Mouse (Mus musculus): ENCODE results near the gene Trim14.

Gene Trim14

GRCm38 (mm10) chr4:46526798-46527557 is 9.0 kb downstream of the Trim14 start:
- DNase-seq, result peak; percentile 24

DNA sequence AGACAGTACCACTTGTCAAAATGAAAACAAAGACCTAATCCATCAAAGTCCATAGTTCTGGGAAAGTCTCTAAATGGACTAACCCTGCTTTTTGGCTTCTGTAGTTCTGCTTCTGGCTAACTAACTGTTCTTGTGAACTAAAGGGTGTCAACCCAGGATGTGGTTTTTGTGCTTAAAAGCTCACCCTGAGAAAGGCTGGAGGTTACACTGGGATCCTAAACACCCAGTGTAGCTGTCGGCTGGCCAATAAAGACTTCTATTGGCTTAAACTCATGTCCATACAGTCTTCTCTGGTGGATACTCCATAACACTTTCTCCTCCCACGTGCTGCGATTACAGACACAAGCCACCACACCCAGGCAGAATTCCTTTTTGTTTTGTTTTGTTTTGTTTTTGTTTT is 9.7 kb downstream of the Trim14 start:
- no peak for DNase-seq

GRCm38 (mm10) chr4:46523324-46523723 is 12.6 kb downstream of the Trim14 start:
- DNase-seq, result no peak

DNA sequence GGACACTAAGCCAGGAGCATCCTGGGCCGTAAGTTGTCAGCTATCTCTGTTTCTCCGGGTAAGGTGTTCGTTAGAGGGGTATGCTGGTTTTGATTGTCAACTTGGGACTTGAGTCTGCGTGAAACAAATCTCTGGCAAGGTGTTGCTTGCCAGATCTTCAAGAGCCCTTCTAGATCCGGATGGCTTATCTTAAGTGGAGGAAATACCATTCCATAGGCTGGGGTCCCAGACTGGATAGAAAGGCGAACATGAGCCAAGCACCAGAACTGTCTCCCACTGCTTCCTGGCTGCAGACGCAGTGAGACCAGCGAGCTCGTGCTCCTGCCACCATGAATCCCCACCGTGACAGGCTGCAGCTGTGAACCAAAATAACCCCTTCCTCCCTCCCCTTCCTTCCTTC is 14.5 kb downstream of the Trim14 start:
- no peak for DNase-seq

GRCm38 (mm10) chr4:46520491-46520890 is 15.4 kb downstream of the Trim14 start:
- DNase-seq, result no peak

DNA sequence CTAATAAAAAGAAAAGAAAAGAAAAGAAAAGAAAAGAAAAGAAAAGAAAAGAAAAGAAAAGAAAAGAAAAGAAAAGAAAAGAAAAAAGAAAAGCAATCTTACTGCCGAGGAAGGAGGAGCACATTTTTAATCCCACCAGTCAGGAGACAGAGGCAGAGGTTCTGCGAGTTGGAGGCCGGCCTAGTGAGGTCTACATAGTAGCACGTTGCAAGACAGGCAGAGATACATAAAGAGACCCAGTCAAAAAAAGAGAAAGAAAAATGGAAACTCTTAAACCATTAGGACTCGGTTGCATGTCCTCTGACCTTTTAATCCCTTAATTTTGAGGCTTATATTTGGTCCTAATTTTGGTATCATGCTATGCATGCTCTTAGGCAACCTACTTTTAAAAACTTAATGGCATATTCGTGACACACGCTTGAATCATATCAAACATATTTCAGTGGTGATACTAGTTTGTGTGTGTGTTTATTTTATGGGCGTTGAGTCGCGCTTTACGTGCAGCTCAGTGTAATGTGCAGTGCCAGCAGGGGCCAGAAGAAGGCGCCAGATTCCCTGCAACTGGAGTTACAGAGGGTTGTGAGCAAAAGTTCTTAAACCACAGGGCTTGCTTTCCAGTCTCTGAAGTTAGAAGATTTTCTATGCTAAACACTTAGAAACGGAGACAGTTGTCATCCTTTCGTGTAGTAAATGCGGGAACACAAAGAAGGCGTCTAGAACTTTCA is 28.0 kb downstream of the Trim14 start:
- DNase-seq, result peak; percentile 73

GRCm38 (mm10) chr4:46506801-46507610 is 28.9 kb downstream of the Trim14 start:
- peak; percentile 95 for DNase-seq

- DNase-seq, result no peak
Measured at GRCm38 (mm10) chr4:46505361-46506057, 30.4 kb downstream of the Trim14 start.

DNA sequence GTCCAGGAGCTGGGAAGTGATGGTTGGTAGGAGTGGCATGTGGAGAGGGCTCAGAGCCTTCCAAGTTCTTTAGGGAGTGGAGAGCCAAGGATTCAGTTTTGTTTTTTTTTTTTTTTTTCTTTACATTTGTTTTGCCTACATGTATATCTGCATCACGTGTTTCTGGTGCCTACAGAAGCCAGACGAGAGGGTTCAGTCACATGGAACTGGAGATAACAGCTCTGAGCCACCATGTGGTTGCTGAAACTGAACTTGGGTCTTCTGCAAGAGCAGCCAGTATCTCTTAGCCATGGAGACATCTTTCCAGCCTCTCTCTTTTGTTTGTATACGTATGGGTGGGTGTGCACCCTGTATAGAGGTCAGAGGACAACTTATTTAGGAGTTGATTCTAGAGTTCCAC is 32.1 kb downstream of the Trim14 start:
- no peak for DNase-seq

- DNase-seq, result peak; percentile 21
Measured at GRCm38 (mm10) chr4:46502606-46503502, 33.1 kb downstream of the Trim14 start.

DNA sequence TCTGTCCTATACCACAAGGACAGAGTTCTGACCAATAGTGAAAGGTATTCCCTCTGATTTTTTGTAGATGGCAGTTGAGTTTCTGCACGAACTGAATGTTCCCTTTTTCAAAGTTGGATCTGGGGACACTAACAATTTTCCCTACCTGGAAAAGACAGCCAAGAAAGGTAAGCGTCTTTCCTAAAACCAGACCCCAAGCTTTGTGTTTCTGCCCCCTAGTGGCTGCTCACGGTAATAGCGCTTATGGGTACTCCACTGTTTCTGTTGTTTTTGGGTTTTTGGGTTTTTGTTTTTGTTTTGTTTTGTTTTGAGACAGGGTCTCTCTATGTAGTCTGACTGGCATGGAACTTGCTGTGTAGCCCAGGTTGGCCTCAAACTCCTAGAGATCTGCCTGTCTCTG is 37.0 kb downstream of the Trim14 start:
- DNase-seq, result peak; percentile 56

GRCm38 (mm10) chr4:46498511-46498910 is 37.4 kb downstream of the Trim14 start:
- DNase-seq, result peak; percentile 13

- peak; percentile 77 for DNase-seq
Measured at GRCm38 (mm10) chr4:46497286-46497892, 38.6 kb downstream of the Trim14 start.

- no peak for DNase-seq
Measured at GRCm38 (mm10) chr4:46495543-46495942, 40.4 kb downstream of the Trim14 start.

GRCm38 (mm10) chr4:46493071-46493470 is 42.9 kb downstream of the Trim14 start:
- DNase-seq, result no peak

- DNase-seq, result peak; percentile 97
Measured at GRCm38 (mm10) chr4:46489028-46489925, 46.7 kb downstream of the Trim14 start, which contains the start of gene Nans. Nans (plus strand) TSS chr4:46489248.

DNA sequence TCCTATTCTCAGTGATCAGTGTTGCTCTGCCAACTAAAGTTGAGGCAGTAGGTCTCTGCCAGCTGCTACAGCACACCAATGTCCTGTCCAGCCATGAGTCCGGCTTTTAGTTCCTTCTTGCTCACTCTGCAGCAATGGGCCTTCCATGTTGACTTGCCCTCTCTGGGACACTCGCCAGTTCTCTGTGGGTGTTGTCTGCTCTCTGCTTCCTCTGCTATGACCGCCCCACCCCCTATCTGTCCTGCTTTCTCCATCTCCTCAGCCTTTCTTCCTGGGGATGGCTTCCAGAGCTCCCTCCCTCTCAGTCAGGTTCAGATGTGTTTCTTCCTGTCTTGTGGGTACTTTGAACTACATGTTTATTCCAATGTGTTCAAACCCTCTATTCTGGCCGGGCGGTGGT is 48.6 kb downstream of the Trim14 start:
- no peak for DNase-seq

GRCm38 (mm10) chr4:46485696-46486417 is 50.1 kb downstream of the Trim14 start:
- DNase-seq, result no peak

DNA sequence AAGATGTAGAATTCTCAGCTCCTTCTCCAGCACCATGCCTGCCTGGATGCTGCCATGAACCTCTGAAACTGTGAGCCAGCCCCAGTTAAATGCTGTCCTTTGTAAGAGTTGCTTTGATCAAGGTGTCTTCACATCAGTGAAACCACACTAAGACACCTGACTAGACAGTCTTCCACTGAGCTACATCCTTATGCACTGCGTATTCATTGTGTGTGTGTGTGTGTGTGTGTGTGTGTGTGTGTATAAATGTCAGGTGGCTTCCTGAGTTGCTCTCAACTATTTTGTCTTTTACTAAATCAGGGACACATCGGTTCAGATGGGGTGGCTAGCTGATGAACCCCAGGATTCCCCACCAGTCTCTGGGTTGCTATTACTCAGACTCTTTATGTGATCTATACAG is 56.9 kb downstream of the Trim14 start:
- DNase-seq, result no peak
